Mouse (Mus musculus) midbrain, embryonic 13.5 days (tissue): ENCODE data around the gene Dlg2. TPM values are rescaled to one million over a fixed set of nuclear protein-coding genes. Genes with fewer than 3 reads are reported as not detected.

Source experiments
- ATAC-seq: fragments of 200-750 bp; cut with Nextera tagmentation; 2 replicates; pipeline ENCODE4 v1.8.0; 2017; ENCODE audit warnings: mild to moderate bottlenecking, moderate TSS enrichment, moderate library complexity
- H3K27ac ChIP-seq: fragments of 300-500 bp; sonication (generic); 2 replicates; pipeline ENCODE4 v1.5.1; 2015; ENCODE audit warnings: inconsistent platforms, mild to moderate bottlenecking, moderate library complexity
- H3K27me3 ChIP-seq: fragments of 300-500 bp; sonication (generic); 2 replicates; pipeline ENCODE4 v1.6.1; 2015; ENCODE audit warnings: mild to moderate bottlenecking, inconsistent platforms
- H3K36me3 ChIP-seq: fragments of 300-500 bp; sonication (generic); 2 replicates; pipeline ENCODE4 v1.6.1; 2015; ENCODE audit warnings: mild to moderate bottlenecking, inconsistent platforms
- H3K4me1 ChIP-seq: fragments of 300-500 bp; sonication (generic); replicated peaks from 2 replicates; pipeline ENCODE4 v1.6.1; 2015; ENCODE audit warnings: inconsistent platforms
- H3K4me2 ChIP-seq: fragments of 300-500 bp; sonication (generic); replicated peaks from 2 replicates; pipeline ENCODE4 v1.6.1; 2015; ENCODE audit warnings: moderate library complexity, mild to moderate bottlenecking, inconsistent platforms
- H3K4me3 ChIP-seq: fragments of 300-500 bp; sonication (generic); replicated peaks from 2 replicates; pipeline ENCODE4 v1.5.1; 2015; ENCODE audit warnings: mild to moderate bottlenecking, inconsistent platforms
- H3K9ac ChIP-seq: fragments of 300-500 bp; sonication (generic); replicated peaks from 2 replicates; pipeline ENCODE4 v1.6.1; 2015; ENCODE audit warnings: mild to moderate bottlenecking, inconsistent platforms
- H3K9me3 ChIP-seq: fragments of 300-500 bp; sonication (generic); 2 replicates; pipeline ENCODE4 v1.6.1; 2016; ENCODE audit warnings: mild to moderate bottlenecking, inconsistent platforms
- WGBS: fragments of 180-500 bp; shearing (Covaris S2); methylation state at CpG from one replicate; pipeline ENCODE4 v1.1.7; 2015; 5-methylcytosine and 5-hydroxymethylcytosine counted together
- polyA plus RNA-seq: library from polyadenylated mRNA; unstranded; fragments of >200 nt; fragmentation: Nextera tagmentation; extraction: Ambion mirVana; gene quantifications from 2 replicates; pipeline ENCODE4 v1.2.1, GENCODE M21; 2015

The Dlg2 gene
- polyA plus RNA-seq, 1 experiment from 2014 or later = 13.0 TPM

DNA sequence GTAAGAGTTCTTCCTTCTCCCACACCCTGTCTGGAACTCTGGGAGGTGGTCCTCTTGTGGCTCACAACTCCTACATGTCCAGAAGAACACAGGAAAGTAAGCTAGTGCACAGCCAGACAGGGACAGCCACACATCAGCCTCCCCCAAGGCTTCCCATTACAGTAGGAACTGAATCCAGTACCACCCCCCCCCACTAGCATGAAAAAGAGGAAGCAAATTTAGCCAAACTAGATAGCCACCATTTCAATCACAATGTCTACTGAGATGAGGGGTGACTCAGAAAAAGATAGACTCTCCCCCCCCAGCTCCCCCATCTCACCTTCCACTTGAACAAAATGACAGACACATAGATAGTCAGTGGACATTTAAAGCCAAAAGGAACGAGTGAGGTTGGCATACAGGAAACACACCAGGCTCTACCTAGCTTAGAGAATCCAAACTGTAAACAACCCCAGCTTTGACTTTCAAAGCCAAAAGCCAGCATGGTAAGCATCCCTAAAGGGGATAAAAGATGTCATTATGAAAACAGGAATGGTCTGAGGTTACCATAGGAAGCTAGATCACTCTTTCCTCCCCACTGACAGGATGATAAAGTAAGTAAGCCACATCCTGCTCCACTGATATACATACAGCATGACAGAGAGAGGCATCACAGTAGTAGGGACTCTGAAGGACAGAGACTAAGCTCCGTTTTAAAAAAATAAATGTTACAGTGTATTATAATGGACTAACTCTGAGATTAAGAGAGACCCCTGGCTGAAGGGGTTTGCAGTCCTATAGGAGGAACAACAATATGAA lies 1986.8 kb downstream of the Dlg2 start:
- Histone ChIP-seq H3K27ac (no peak overlapping the region), H3K4me1 (no peaks in the 10 kb centered on the region), H3K9ac (no peak overlapping the region), H3K9me3 (no peaks in the 10 kb centered on the region), H3K27me3 (no peaks in the 10 kb centered on the region), H3K4me3 (no peak overlapping the region), H3K4me2 (no peak overlapping the region), H3K36me3 (no peaks in the 10 kb centered on the region)
- no peak for ATAC-seq
- 76% methylated on average over 2 of the region's 2 CpGs for WGBS

DNA sequence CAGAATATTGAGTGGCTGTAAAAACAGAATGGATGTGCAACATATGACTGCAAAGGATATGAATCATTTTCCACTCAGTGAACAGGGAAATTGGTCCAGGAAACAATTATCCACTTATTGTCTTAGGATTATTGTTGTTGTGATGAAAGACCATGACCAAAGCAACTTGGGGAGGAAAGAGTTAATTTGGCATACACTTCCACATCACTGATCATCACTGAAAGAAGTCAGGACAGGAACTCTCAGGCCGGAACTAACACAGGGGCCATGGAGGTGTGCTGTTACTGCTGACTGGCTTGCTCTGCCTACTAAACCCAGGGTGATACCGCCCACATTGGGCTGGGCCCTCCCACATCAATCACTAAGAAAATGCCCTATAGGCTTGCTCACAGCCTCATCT lies 1987.8 kb downstream of the Dlg2 start:
- no peak overlapping the region for H3K4me3 ChIP-seq
- H3K36me3 ChIP-seq = no peaks in the 10 kb centered on the region
- no peak for ATAC-seq
- WGBS = 38% methylated on average over 2 of the region's 2 CpGs
- no peak overlapping the region for H3K27ac ChIP-seq
- H3K9ac ChIP-seq = no peak overlapping the region
- no peak overlapping the region for H3K4me2 ChIP-seq
- H3K9me3 ChIP-seq = no peaks in the 10 kb centered on the region
- H3K4me1 ChIP-seq = no peaks in the 10 kb centered on the region
- no peaks in the 10 kb centered on the region for H3K27me3 ChIP-seq

DNA sequence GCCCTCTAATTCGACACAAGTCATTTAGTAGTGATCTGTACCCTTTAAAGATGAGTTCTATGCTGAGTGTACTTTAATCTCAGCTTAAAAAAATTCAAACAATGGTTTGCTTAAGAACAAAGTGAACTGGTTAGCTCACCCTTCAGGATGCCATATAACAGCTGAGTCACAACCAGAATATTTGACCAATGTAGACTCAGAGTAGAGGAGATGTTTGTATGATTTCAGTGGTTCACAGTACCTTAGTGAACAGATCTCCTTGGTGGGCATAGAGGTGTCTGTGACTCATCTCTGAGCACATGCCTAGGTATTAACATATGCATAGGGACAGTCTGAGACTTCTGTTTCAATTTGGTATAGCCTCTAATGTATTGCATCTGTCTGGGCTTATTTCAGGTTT lies 2002.7 kb downstream of the Dlg2 start:
- H3K36me3 ChIP-seq = no peaks in the 10 kb centered on the region
- 69% methylated on average over 1 of the region's 1 CpGs for WGBS
- no peak overlapping the region for H3K9ac ChIP-seq
- H3K9me3 ChIP-seq = no peaks in the 10 kb centered on the region; the same call in 1 of the 2 replicates
- H3K4me3 ChIP-seq = no peak overlapping the region
- no peak overlapping the region for H3K4me2 ChIP-seq
- 0 out of 2 replicates have a peak, but pooled peaks cover 2% of the 10 kb centered on the region for H3K4me1 ChIP-seq
- no peak for ATAC-seq
- H3K27ac ChIP-seq = no peak overlapping the region
- H3K27me3 ChIP-seq = no peaks in the 10 kb centered on the region

DNA sequence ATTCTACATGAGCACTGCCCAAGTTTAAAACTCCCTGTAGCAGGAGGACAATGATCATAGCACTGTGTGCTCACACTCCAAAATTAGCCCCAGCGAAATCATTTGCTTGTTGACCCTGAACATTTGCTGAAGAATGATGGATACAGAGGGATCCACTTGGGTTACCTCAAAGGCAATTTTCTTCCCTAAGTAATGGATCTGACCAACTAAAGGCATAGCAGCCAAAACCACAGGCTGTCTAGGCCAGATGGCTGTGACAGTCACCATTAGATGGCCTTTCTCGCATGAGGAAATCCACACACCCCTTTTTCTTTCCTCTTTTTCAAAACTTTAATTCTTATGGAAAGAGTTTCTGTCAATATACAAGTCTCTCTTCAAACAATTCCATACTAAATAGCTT lies 2003.3 kb downstream of the Dlg2 start:
- Histone ChIP-seq H3K27ac (no peak overlapping the region), H3K36me3 (no peaks in the 10 kb centered on the region), H3K9ac (no peak overlapping the region), H3K4me3 (no peak overlapping the region), H3K9me3 (no peaks in the 10 kb centered on the region), H3K4me2 (no peak overlapping the region), H3K4me1 (0 out of 2 replicates have a peak, but pooled peaks cover 2% of the 10 kb centered on the region), H3K27me3 (no peaks in the 10 kb centered on the region)
- WGBS = 83% methylated on average over 2 of the region's 2 CpGs
- ATAC-seq = no peak

DNA sequence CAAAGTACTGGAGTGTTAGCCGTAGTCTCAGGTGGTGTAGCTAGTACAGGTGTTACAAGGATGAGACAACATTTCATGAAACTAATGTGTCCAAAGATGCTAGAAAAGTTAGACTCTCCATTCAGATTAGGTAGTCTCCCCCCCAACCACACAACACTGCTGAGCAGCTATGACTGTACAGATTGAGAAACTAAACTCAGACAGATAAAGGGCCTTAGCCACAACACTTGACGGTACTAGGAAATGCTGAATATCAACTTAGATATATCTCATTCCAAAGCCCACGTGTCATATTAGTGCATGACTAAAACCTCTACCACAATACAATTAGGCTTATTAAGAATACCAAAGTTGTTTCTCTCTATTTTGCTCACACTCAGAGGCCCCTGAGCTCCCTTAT lies 2006.9 kb downstream of the Dlg2 start:
- Histone ChIP-seq H3K27me3 (no peaks in the 10 kb centered on the region), H3K36me3 (no peaks in the 10 kb centered on the region), H3K9me3 (no peaks in the 10 kb centered on the region), H3K27ac (no peak overlapping the region), H3K4me3 (no peak overlapping the region), H3K4me2 (no peak overlapping the region), H3K9ac (no peak overlapping the region), H3K4me1 (0 out of 2 replicates have a peak, but pooled peaks cover 2% of the 10 kb centered on the region)
- WGBS = 91% methylated on average over 3 of the region's 3 CpGs
- no peak for ATAC-seq

DNA sequence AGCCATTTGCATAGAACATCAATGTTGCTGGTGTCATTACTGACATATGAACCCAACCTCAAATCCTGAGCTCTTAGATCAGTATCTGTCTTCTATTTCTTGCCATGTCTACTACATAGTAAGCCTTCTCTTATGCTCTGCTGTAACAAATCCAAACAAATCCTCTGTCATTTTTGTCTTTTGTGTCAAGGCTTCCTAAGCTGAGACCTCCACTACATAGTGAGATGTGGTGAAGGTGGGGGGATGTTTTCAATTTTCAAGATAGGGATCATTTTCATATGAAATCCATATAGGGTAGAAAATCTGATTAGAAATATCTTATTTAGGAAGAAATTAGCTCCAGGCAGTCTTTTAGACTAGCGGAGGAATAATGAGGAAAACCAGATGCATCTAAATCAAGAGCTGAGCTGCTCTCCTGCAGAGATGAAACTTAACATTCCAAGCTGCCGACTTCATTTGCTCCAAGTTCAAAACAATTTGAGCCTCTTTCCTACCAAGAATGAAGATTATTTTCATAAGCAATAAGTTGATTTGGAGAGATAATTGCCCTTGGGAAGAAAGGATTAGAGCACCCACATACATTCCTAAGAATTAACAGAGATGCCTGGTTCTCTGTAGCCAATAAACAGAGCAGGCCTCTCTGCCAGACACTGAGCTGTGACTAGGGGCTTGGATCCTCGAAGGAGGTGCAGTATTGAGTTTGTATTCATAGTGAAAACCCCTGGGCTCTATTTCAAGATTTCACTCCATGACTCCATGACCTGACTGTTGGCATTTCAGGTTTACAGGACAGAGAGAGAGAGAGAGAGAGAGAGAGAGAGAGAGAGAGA lies 2009.6 kb downstream of the Dlg2 start:
- Histone ChIP-seq H3K36me3 (no peaks in the 10 kb centered on the region), H3K4me2 (no peak overlapping the region), H3K9ac (no peak overlapping the region), H3K9me3 (no peaks in the 10 kb centered on the region), H3K27ac (no peak overlapping the region), H3K4me3 (no peak overlapping the region), H3K27me3 (no peaks in the 10 kb centered on the region), H3K4me1 (0 out of 2 replicates have a peak, but pooled peaks cover 2% of the 10 kb centered on the region)
- WGBS = 49% methylated on average over 3 of the region's 3 CpGs
- ATAC-seq = no peak

DNA sequence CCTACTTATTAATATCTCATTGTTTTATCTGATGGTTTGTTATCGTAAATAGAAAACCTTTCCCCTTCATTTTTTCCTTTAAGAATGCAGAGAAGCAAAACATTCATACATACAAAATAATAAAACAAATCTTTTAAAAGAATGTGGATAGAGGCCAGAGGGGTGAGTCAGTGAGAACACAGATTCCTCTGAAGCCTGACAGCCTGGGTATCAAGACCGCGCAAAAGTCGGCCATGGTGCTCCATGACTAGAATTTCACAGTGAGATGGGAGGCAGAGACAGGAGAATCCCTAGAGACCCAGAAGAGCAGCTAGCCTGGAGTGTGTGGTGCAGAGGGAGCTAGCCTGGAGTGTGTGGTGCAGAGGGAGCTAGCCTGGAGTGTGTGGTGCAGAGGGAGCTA lies 2010.4 kb downstream of the Dlg2 start:
- no peaks in the 10 kb centered on the region for H3K36me3 ChIP-seq
- WGBS = 97% methylated on average over 4 of the region's 4 CpGs
- H3K4me2 ChIP-seq = no peak overlapping the region
- H3K9me3 ChIP-seq = no peaks in the 10 kb centered on the region
- H3K27me3 ChIP-seq = no peaks in the 10 kb centered on the region
- no peak overlapping the region for H3K4me3 ChIP-seq
- 0 out of 2 replicates have a peak, but pooled peaks cover 2% of the 10 kb centered on the region for H3K4me1 ChIP-seq
- ATAC-seq = no peak
- H3K27ac ChIP-seq = no peak overlapping the region
- no peak overlapping the region for H3K9ac ChIP-seq

DNA sequence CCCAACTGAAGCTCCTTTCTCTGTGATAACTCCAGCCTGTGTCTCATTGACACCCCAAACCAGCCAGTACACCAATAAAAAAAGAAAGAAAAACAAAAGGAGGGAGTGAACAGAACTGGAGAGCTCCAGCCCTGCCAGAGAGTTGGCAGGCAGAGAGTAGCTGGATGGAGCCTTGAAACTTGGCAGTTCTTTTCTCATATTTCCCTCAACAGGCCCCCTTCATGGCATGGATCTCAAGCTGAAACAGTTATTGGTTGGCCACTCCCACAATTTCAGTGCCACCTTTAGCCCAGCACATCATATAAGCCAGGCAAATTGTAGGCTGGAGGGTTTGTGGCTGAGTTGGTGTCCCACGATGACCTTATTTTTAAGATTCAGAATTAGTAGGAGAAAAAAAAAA lies 2015.8 kb downstream of the Dlg2 start:
- Histone ChIP-seq H3K4me3 (no peak overlapping the region), H3K9me3 (no peaks in the 10 kb centered on the region), H3K9ac (no peak overlapping the region), H3K36me3 (no peaks in the 10 kb centered on the region), H3K27me3 (no peaks in the 10 kb centered on the region), H3K27ac (no peak overlapping the region), H3K4me1 (no peaks in the 10 kb centered on the region), H3K4me2 (no peak overlapping the region)
- 97% methylated on average over 1 of the region's 1 CpGs for WGBS
- no peak for ATAC-seq

DNA sequence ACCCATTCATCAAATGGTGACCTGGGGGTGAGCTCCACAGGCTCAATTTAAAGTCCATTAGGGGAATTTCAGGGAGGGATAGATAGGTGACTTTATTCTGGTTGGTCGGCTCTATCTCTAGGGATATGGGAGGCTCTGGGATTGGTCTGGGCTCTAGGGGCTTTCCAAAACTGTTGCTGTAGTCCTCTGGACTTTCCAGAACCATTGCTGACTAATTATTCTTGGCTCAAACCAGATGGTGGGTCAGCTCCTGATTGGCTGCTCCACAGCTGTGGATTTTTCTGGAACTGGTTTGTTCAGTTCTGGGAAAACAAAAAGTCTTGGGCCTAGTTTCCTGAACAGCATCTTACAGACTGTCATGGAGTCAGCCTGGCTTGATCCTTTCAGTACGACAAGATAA lies 2017.0 kb downstream of the Dlg2 start:
- H3K36me3 ChIP-seq = no peaks in the 10 kb centered on the region
- ATAC-seq = no peak
- H3K9ac ChIP-seq = no peak overlapping the region
- H3K4me3 ChIP-seq = no peak overlapping the region
- H3K9me3 ChIP-seq = no peaks in the 10 kb centered on the region
- no peak overlapping the region for H3K4me2 ChIP-seq
- H3K27ac ChIP-seq = no peak overlapping the region
- no peaks in the 10 kb centered on the region for H3K27me3 ChIP-seq
- WGBS = 94% methylated on average over 2 of the region's 2 CpGs
- H3K4me1 ChIP-seq = no peaks in the 10 kb centered on the region

Other genes starting within 250 kb of the Dlg2 start
- gene Ccdc83, start 210.9 kb upstream of the Dlg2 start, polyA plus RNA-seq = not detected in 2 replicates
- gene Sytl2, start 174.4 kb upstream of the Dlg2 start, polyA plus RNA-seq = 2.3 and 2.4 TPM in 2 replicates
- 2.8 and 2.9 TPM in 2 replicates for gene Ccdc89, start 50.1 kb upstream of the Dlg2 start, polyA plus RNA-seq
- gene Crebzf, start 33.9 kb upstream of the Dlg2 start, polyA plus RNA-seq = 34.1 and 39.5 TPM in 2 replicates
- gene Tmem126a, start 19.4 kb upstream of the Dlg2 start, polyA plus RNA-seq = 134 and 140 TPM in 2 replicates
- 46.4 and 46.7 TPM in 2 replicates for gene Tmem126b, start 671 bp upstream of the Dlg2 start, polyA plus RNA-seq